Mouse (Mus musculus) testis, adult 2 months (tissue): ENCODE results near the gene Gm11733.

Source experiments
- CTCF ChIP-seq: fragments of 200-500 bp; IDR thresholded peaks from 2 replicates; pipeline ENCODE4 v1.5.1; 2012; ENCODE audit warnings: low read depth, mild to moderate bottlenecking, inconsistent platforms, low read length, moderate library complexity; ENCODE audit not compliant: control insufficient read depth, insufficient read depth, insufficient replicate concordance
- POLR2A ChIP-seq: fragments of 200-500 bp; IDR thresholded peaks from 2 replicates; pipeline ENCODE4 v1.6.1; 2012; ENCODE audit warnings: low read depth, mild to moderate bottlenecking, inconsistent platforms, low read length, moderate library complexity; ENCODE audit not compliant: control insufficient read depth

DNA sequence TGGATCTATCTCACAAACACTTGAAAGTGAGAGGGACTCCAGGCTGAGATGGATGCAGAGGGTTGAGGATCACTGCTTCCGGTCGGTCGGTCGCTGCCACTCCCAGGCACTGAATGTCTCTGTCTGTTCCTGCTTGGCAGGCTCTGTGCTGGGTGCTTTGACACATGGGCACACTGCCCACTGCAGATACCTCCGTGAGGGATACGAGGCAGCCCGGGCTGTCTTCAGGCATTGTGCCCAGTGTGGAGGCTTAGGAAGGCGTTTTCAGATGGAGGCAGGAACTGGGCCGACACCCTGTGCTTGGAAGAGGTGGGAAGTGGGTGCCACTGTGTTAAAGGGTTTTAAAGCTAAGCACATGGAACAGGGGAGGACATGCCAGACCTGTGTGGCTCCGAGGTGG lies 50.7 kb downstream of the Gm11733 start:
- TF ChIP-seq CTCF (no peak), POLR2A (no peak)
